ENCODE assay signal across 11 mouse cellular contexts in genomic region chr13:102745626-102746342, GRCm38 (mm10). TPM values are rescaled to one million over a fixed set of nuclear protein-coding genes. Genes with fewer than 3 reads are reported as not detected.
DNase-seq lines count a peak whose midpoint lies in the region; ATAC-seq and TF ChIP-seq lines count a peak whose summit lies in the region.
"Had no signal": no experiment of that assay in that cellular context is flagged by ENCODE, and none has a peak within 500 bp of the region (broad histone marks: within the 10 kb centered on the region; RNA-seq: fewer than 3 reads in every experiment).

No protein-coding gene starts in this region.

- intact Hi-C loops in left cerebral cortex, postnatal 14 days (cut with DNase I), result loop anchor here (1.0 to 2.0 kb wide), 2 partner anchors 59 to 67 kb away; no protein-coding TSS in a partner anchor

- H3K4me1 ChIP-seq in forebrain, embryonic 16.5 days (replicated peaks; ENCODE audit: control insufficient read depth, insufficient read depth, low read length), result no peaks in the 10 kb centered on the region; the same call in 1 of the 2 replicates
- H3K4me1 ChIP-seq in forebrain, embryonic 11.5 days (replicated peaks; ENCODE audit: control insufficient read depth, insufficient read depth, low read length), result no peaks in the 10 kb centered on the region
- H3K4me1 ChIP-seq in liver, embryonic 11.5 days (replicated peaks; ENCODE audit: control insufficient read depth, insufficient read depth, low read length), result no peaks in the 10 kb centered on the region
- no peaks in the 10 kb centered on the region for H3K4me1 ChIP-seq in liver, postnatal 0 days (ENCODE audit: insufficient read depth)
- H3K4me1 ChIP-seq: liver, embryonic 15.5 days had no signal

- no peak overlapping the region for H3K9ac ChIP-seq in forebrain, embryonic 16.5 days (replicated peaks; ENCODE audit: low read depth, low read length)
- H3K9ac ChIP-seq in forebrain, embryonic 11.5 days (ENCODE audit: low read length), result no peak overlapping the region
- H3K9ac ChIP-seq in liver, embryonic 11.5 days (ENCODE audit: low read depth, low read length), result no peak overlapping the region
- H3K9ac ChIP-seq in liver, postnatal 0 days (replicated peaks), result no peak overlapping the region
- H3K9ac ChIP-seq: forebrain, postnatal 0 days; liver, embryonic 15.5 days had no signal

- H3K36me3 ChIP-seq in forebrain, embryonic 16.5 days (ENCODE audit: control insufficient read depth, insufficient read depth), result no peaks in the 10 kb centered on the region
- H3K36me3 ChIP-seq in forebrain, embryonic 11.5 days (ENCODE audit: control insufficient read depth, insufficient read depth, low read length), result no peaks in the 10 kb centered on the region; the same call in 1 of the 2 replicates
- H3K36me3 ChIP-seq in liver, embryonic 11.5 days (ENCODE audit: control insufficient read depth, insufficient read depth, low read length), result no peaks in the 10 kb centered on the region
- peaks cover 14% of the 10 kb centered on the region for H3K36me3 ChIP-seq in liver, postnatal 0 days (replicated peaks; ENCODE audit: insufficient read depth, low read length)

- 85% methylated on average over 9 of the region's 9 CpGs for WGBS in forebrain, embryonic 16.5 days
- WGBS in forebrain, embryonic 11.5 days, result 86% methylated on average over 9 of the region's 9 CpGs
- WGBS in liver, embryonic 11.5 days, result 84% methylated on average over 9 of the region's 9 CpGs
- 82% methylated on average over 9 of the region's 9 CpGs for WGBS in liver, postnatal 0 days (ENCODE audit: insufficient replicate concordance)

- H3K27ac ChIP-seq in forebrain, embryonic 16.5 days (ENCODE audit: low read length), result no peak overlapping the region
- H3K27ac ChIP-seq in forebrain, embryonic 11.5 days (ENCODE audit: low read depth, low read length), result no peak overlapping the region
- no peak overlapping the region for H3K27ac ChIP-seq in liver, embryonic 11.5 days (ENCODE audit: low read depth, low read length)
- H3K27ac ChIP-seq in liver, postnatal 0 days (ENCODE audit: low read depth), result no peak overlapping the region
- H3K27ac ChIP-seq: liver, embryonic 15.5 days had no signal

- no peak overlapping the region for H3K4me2 ChIP-seq in forebrain, embryonic 16.5 days (ENCODE audit: low read length)
- H3K4me2 ChIP-seq in forebrain, embryonic 11.5 days (ENCODE audit: low read depth, low read length, severe bottlenecking), result no peak overlapping the region
- H3K4me2 ChIP-seq in liver, embryonic 11.5 days, result no peak overlapping the region
- no peak overlapping the region for H3K4me2 ChIP-seq in liver, postnatal 0 days (ENCODE audit: low read depth, low read length)
- H3K4me2 ChIP-seq: liver, embryonic 15.5 days had no signal

- 0 out of 2 replicates have a peak, but pooled peaks have one; percentile 21 for ATAC-seq in forebrain, embryonic 16.5 days
- no peak for ATAC-seq in forebrain, embryonic 11.5 days (replicated peaks; ENCODE audit: low FRiP score)
- ATAC-seq in liver, embryonic 11.5 days (replicated peaks; ENCODE audit: low FRiP score), result 0 out of 2 replicates have a peak, but pooled peaks have one; percentile 7
- ATAC-seq in liver, postnatal 0 days, result no peak
- ATAC-seq: forebrain, postnatal 0 days; intestine, embryonic 16.5 days had no signal

- TF ChIP-seq EP300 in liver, postnatal 0 days (IDR thresholded peaks at IDR 0.05; ENCODE audit: low read depth), result no peak

- H3K9me3 ChIP-seq in forebrain, embryonic 16.5 days (ENCODE audit: control insufficient read depth, low read length), result no peaks in the 10 kb centered on the region
- H3K9me3 ChIP-seq in forebrain, embryonic 11.5 days (ENCODE audit: control insufficient read depth, low read length), result no peaks in the 10 kb centered on the region
- no peaks in the 10 kb centered on the region for H3K9me3 ChIP-seq in liver, embryonic 11.5 days (ENCODE audit: control insufficient read depth, low read length)
- H3K9me3 ChIP-seq in liver, postnatal 0 days (ENCODE audit: low read length), result no peaks in the 10 kb centered on the region
- H3K9me3 ChIP-seq: liver, embryonic 15.5 days had no signal

- no peak for TF ChIP-seq CTCF in liver, postnatal 0 days (IDR thresholded peaks at IDR 0.05; ENCODE audit: low read depth)

- DNase-seq in forebrain, embryonic 11.5 days (ENCODE audit: low spot score), result no peak
- DNase-seq in liver, embryonic 11.5 days (ENCODE audit: low spot score), result no peak
- no peak for DNase-seq in liver, postnatal 0 days
- peak; percentile 68 for DNase-seq in NIH3T3 (ENCODE audit: low read depth)
- DNase-seq in left cerebral cortex, postnatal 14 days (ENCODE audit: low spot score in 2 of 2), result peak; percentile 37 to 62
- DNase-seq in cerebellum, adult 11-12 months, result no peak
- no peak for DNase-seq in adrenal gland, adult 2 months

- no peaks in the 10 kb centered on the region for H3K27me3 ChIP-seq in forebrain, embryonic 16.5 days (replicated peaks; ENCODE audit: control insufficient read depth, insufficient read depth, low read length)
- no peaks in the 10 kb centered on the region for H3K27me3 ChIP-seq in forebrain, embryonic 11.5 days (ENCODE audit: control insufficient read depth, insufficient read depth, low read length)
- H3K27me3 ChIP-seq in liver, embryonic 11.5 days (replicated peaks; ENCODE audit: control insufficient read depth, insufficient read depth, low read length), result no peaks in the 10 kb centered on the region
- H3K27me3 ChIP-seq in liver, postnatal 0 days (ENCODE audit: insufficient read depth, low read length), result no peaks in the 10 kb centered on the region
- H3K27me3 ChIP-seq: liver, embryonic 15.5 days had no signal

- H3K4me3 ChIP-seq in forebrain, embryonic 16.5 days (replicated peaks; ENCODE audit: low read length), result no peak overlapping the region
- no peak overlapping the region for H3K4me3 ChIP-seq in forebrain, embryonic 11.5 days (ENCODE audit: low read depth, low read length)
- no peak overlapping the region for H3K4me3 ChIP-seq in liver, embryonic 11.5 days (ENCODE audit: low read depth, low read length)
- H3K4me3 ChIP-seq in liver, postnatal 0 days (ENCODE audit: low read depth, low read length), result no peak overlapping the region
- H3K4me3 ChIP-seq: liver, embryonic 15.5 days had no signal

RNA-seq across cellular contexts. Expression of gene Cd180, which starts 52.4 kb away (rescaled TPM):
- polyA plus RNA-seq in forebrain, embryonic 16.5 days (2015; fragmentation: Nextera tagmentation; extraction: Ambion mirVana), result 0.23 and 0.39 TPM in 2 replicates
- 0.41 and 0.60 TPM in 2 replicates for polyA plus RNA-seq in forebrain, embryonic 11.5 days (2014; fragmentation: Nextera tagmentation; extraction: Ambion mirVana)
- 0.68 and 1.7 TPM in 2 replicates for polyA plus RNA-seq in liver, embryonic 11.5 days (2014; fragmentation: Nextera tagmentation; extraction: Ambion mirVana)
- polyA plus RNA-seq in liver, postnatal 0 days (2015; fragmentation: Nextera tagmentation; extraction: Ambion mirVana), result 1.1 and 1.6 TPM in 2 replicates
- total RNA-seq in left cerebral cortex, postnatal 14 days (2021), result 1 to 10 TPM; 2.9 to 3.3 TPM
- 1 to 10 TPM; 1.2 to 2.7 TPM for total RNA-seq in adrenal gland, adult 2 months (2021)
- polyA plus RNA-seq in adrenal gland, adult 2 months (2012; rRNA removed), result 3.1 and 3.5 TPM in 2 replicates

Comparison
In these comparisons a context has a peak if more than half of its experiments do, and no peak if none do; other contexts are left out.
1. ATAC-seq: peak in forebrain, embryonic 16.5 days (single experiment) and liver, embryonic 11.5 days (single experiment); none in forebrain, embryonic 11.5 days (single experiment) and liver, postnatal 0 days (single experiment).
2. DNase-seq: peak in NIH3T3 (single experiment) and left cerebral cortex, postnatal 14 days (2 of 2); none in forebrain, embryonic 11.5 days (single experiment), liver, embryonic 11.5 days (single experiment), liver, postnatal 0 days (single experiment), cerebellum, adult 11-12 months (single experiment) and adrenal gland, adult 2 months (single experiment).